Mouse (Mus musculus): ENCODE data around the gene Dcaf15. TPM values are rescaled to one million over a fixed set of nuclear protein-coding genes. Genes with fewer than 3 reads are reported as not detected.

The Dcaf15 gene
- polyA plus RNA-seq, 1 experiment from 2014 or later, result 13.0 TPM

- Histone ChIP-seq H3K27me3 (no peaks in the 10 kb centered on the region), H3K27ac (no peak overlapping the region), H3K36me3 (peaks cover 8% of the 10 kb centered on the region; the same call in 1 of the 2 replicates), H3K4me2 (replicated peaks) (no peak overlapping the region), H3K4me1 (peaks cover 10% of the 10 kb centered on the region; the same call in 1 of the 2 replicates), H3K9ac (no peak overlapping the region), H3K4me3 (no peak overlapping the region), H3K9me3 (no peaks in the 10 kb centered on the region)
- 68% methylated on average over 17 of the region's 17 CpGs for WGBS
- ATAC-seq (ENCODE audit: insufficient number of reproducible peaks, insufficient read depth, low FRiP score, low TSS enrichment), result 0 out of 2 replicates have a peak, but pooled peaks have one; percentile 37
Measured at GRCm38 (mm10) chr8:84127202-84127901, 22.8 kb upstream of the Dcaf15 start.

DNA sequence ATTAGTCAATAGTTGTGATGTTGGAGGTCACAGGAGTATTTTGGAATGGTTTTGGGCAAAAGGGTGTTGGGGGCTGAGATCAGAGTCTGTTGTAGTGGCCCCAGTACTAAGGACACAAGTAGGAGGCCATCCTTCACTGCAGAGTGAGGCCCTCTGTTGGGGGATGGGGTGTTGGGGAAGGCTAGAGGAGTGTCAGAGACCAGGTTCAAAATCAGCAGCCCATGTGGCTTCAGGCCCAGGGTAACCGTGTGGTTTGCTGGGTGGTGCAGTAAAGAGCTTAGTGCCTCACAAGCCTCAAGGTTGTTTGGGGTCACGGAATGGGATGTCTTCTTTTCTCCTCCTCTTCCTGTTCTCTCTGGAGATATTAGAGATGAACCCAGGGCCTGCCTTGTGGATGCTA, 22.2 kb upstream of the Dcaf15 start:
- H3K27me3 ChIP-seq, result no peaks in the 10 kb centered on the region
- H3K4me2 ChIP-seq (replicated peaks), result no peak overlapping the region
- no peak overlapping the region for H3K27ac ChIP-seq
- peaks cover 10% of the 10 kb centered on the region; the same call in 1 of the 2 replicates for H3K4me1 ChIP-seq
- no peaks in the 10 kb centered on the region for H3K9me3 ChIP-seq
- ATAC-seq (ENCODE audit: insufficient number of reproducible peaks, insufficient read depth, low FRiP score, low TSS enrichment), result no peak
- H3K9ac ChIP-seq, result no peak overlapping the region
- H3K4me3 ChIP-seq, result no peak overlapping the region
- peaks cover 2% of the 10 kb centered on the region; the same call in 1 of the 2 replicates for H3K36me3 ChIP-seq
- WGBS, result 82% methylated on average over 2 of the region's 2 CpGs

- H3K4me3 ChIP-seq, result no peak within 1 kb of the TSS
- no peak within 1 kb of the TSS for H3K4me2 ChIP-seq (replicated peaks)
- 59% methylated on average over 9 of the region's 9 CpGs for WGBS
- no peak within 1 kb of the TSS for H3K27ac ChIP-seq
- peaks cover 7% of the 10 kb centered on the region; the same call in 1 of the 2 replicates for H3K4me1 ChIP-seq
- no peaks in the 10 kb centered on the region for H3K9me3 ChIP-seq
- ATAC-seq (ENCODE audit: insufficient number of reproducible peaks, insufficient read depth, low FRiP score, low TSS enrichment), result no peak
- no peaks in the 10 kb centered on the region for H3K27me3 ChIP-seq
- no peak within 1 kb of the TSS for H3K9ac ChIP-seq
- no peaks in the 10 kb centered on the region for H3K36me3 ChIP-seq
Measured at GRCm38 (mm10) chr8:84125656-84126055, 21.1 kb upstream of the Dcaf15 start, which contains the start of gene Podnl1. Podnl1 (plus strand) TSS chr8:84125989.

- 81% methylated on average over 3 of the region's 3 CpGs for WGBS
- H3K4me3 ChIP-seq, result no peak overlapping the region
- no peaks in the 10 kb centered on the region for H3K9me3 ChIP-seq
- no peaks in the 10 kb centered on the region for H3K27me3 ChIP-seq
- no peak overlapping the region for H3K4me2 ChIP-seq (replicated peaks)
- no peak overlapping the region for H3K9ac ChIP-seq
- ATAC-seq (ENCODE audit: insufficient number of reproducible peaks, insufficient read depth, low FRiP score, low TSS enrichment), result no peak
- no peaks in the 10 kb centered on the region for H3K4me1 ChIP-seq
- no peaks in the 10 kb centered on the region for H3K36me3 ChIP-seq
- H3K27ac ChIP-seq, result no peak overlapping the region
Measured at GRCm38 (mm10) chr8:84122151-84122550, 17.6 kb upstream of the Dcaf15 start.

DNA sequence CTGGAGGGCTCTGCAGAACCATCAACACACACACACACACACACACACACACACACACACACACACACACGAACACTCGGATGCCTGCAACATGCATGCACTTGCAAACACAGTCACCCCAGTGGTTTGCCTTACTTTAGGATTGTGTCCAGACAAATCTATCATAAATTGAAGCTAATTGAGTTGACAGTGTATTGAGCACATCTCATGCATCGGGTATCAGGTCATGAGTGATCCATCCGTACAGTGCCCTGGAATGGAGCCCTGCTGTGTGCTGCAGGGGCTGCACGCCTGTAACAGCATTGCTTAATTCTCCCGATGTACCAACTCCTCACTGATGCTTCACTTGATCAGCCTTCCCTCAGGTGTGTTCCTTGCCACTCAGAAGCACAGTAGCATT, 11.1 kb upstream of the Dcaf15 start:
- Histone ChIP-seq H3K27ac (no peak overlapping the region), H3K4me1 (no peaks in the 10 kb centered on the region), H3K9me3 (no peaks in the 10 kb centered on the region), H3K4me2 (replicated peaks) (no peak overlapping the region), H3K4me3 (no peak overlapping the region), H3K36me3 (no peaks in the 10 kb centered on the region), H3K27me3 (no peaks in the 10 kb centered on the region), H3K9ac (no peak overlapping the region)
- 82% methylated on average over 6 of the region's 6 CpGs for WGBS
- ATAC-seq (ENCODE audit: insufficient number of reproducible peaks, insufficient read depth, low FRiP score, low TSS enrichment), result no peak

DNA sequence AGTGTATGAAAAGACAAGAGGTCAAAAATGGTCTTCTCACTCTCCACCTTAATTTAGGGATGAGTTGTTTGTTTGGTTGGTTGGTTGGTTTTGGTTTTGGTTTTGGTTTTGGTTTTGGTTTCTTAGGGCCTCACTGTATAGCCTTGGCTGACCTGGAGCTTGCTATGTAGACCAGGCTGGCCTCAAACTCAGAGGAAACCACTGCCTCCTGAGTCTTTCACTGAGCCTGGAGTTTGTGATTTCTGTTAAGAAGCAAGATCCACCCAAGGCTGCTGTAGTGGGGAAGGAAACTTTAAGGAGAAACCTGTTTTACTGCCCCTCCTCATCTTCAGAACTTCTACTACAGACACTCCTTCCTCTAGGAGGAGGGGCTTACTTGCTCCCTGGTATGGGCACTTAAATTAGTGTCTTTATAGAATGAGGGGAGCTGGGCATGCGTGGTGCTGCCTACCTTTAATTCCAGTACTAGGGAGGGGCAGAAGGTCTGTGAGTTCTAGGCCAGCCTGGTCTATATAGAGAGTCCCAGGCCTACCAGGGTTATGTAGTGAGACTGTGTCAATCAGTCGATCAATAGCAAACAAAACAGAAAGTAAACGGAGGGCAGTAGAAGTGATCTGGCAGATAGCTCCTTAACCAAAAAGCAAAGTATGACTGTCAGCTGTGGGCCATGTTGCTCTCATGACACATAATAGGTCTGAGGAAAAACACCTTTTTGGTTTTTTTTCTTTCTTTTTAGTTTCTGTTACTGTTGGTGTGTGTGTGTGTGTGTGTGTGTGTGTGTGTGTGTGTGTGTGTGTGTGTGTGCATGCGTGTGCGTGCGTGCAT, 1.9 kb upstream of the Dcaf15 start:
- ATAC-seq (ENCODE audit: insufficient number of reproducible peaks, insufficient read depth, low FRiP score, low TSS enrichment), result no peak
- 89% methylated on average over 5 of the region's 6 CpGs for WGBS
- Histone ChIP-seq H3K9ac (no peak overlapping the region), H3K4me3 (no peak overlapping the region), H3K36me3 (peaks cover 13% of the 10 kb centered on the region), H3K27me3 (no peaks in the 10 kb centered on the region), H3K4me2 (replicated peaks) (no peak overlapping the region), H3K9me3 (no peaks in the 10 kb centered on the region), H3K27ac (no peak overlapping the region), H3K4me1 (peaks cover 15% of the 10 kb centered on the region)

DNA sequence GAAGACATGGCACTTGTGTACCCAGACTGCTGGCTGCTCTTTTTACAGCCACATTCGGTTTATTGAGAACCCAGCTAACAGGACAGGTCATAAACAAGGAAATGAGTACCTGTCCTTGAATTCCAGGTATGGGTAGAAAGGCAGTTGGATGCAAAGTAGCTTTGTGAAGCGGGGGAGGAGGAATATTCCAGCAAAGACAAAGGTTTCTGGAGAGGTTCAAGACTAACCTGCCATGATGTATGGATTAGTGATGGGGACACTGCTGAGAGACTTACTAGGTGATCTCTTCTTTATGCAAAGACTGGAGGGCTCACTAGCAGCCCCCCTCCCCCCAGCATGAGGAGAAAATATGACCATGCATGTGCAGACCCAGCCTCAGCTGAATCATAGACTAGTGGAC, 1.1 kb upstream of the Dcaf15 start:
- 82% methylated on average over 2 of the region's 2 CpGs for WGBS
- H3K4me2 ChIP-seq (replicated peaks), result no peak overlapping the region

GRCm38 (mm10) chr8:84104221-84104620, 347 bp downstream of the Dcaf15 start:
- H3K36me3 ChIP-seq, result peaks cover 24% of the 10 kb centered on the region
- peak overlapping the region; percentile 64 for H3K4me3 ChIP-seq
- peak; percentile 73 for ATAC-seq (ENCODE audit: insufficient number of reproducible peaks, insufficient read depth, low FRiP score, low TSS enrichment)
- peak overlapping the region; percentile 89 for H3K27ac ChIP-seq
- peaks cover 15% of the 10 kb centered on the region for H3K4me1 ChIP-seq
- 2% methylated on average over 20 of the region's 29 CpGs for WGBS
- peak overlapping the region; percentile 83 for H3K9ac ChIP-seq
- H3K27me3 ChIP-seq, result no peaks in the 10 kb centered on the region
- peak overlapping the region; percentile 62 for H3K4me2 ChIP-seq (replicated peaks)
- no peaks in the 10 kb centered on the region for H3K9me3 ChIP-seq

More for the DNA sequence above, 1.1 kb upstream of the Dcaf15 start:
- H3K4me3 ChIP-seq, result no peak overlapping the region
- no peak overlapping the region for H3K27ac ChIP-seq
- H3K4me1 ChIP-seq, result peaks cover 15% of the 10 kb centered on the region
- H3K27me3 ChIP-seq, result no peaks in the 10 kb centered on the region
- no peak overlapping the region for H3K9ac ChIP-seq
- no peaks in the 10 kb centered on the region for H3K9me3 ChIP-seq
- peaks cover 21% of the 10 kb centered on the region for H3K36me3 ChIP-seq
- no peak for ATAC-seq (ENCODE audit: insufficient number of reproducible peaks, insufficient read depth, low FRiP score, low TSS enrichment)

DNA sequence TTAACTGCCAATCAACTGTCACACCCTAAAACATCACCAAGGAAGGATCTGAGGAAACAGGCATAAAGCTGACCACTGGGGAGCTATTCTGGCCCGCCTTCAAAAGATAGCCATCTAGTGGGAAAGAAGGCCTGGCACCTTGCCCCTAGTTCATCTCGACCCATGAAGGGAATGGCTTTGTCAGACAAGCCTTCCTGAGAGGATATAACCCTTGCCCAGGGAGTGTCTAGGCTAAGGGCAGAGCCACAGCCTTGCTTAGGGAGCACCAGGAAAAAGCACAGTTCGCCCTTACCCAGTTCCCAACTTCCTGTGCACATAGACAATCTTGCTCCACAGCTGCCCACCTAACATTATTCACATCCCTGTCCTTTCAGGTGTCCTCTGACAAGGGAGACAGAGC, 967 bp downstream of the Dcaf15 start:
- Histone ChIP-seq H3K4me1 (peaks cover 15% of the 10 kb centered on the region), H3K4me2 (replicated peaks) (peak overlapping the region; percentile 62), H3K36me3 (peaks cover 28% of the 10 kb centered on the region), H3K4me3 (peak overlapping the region; percentile 64), H3K9ac (peak overlapping the region; percentile 83), H3K27ac (0 out of 2 replicates have a peak overlapping the region, but pooled peaks have one; percentile 89), H3K9me3 (no peaks in the 10 kb centered on the region), H3K27me3 (no peaks in the 10 kb centered on the region)
- WGBS, result 59% methylated on average over 3 of the region's 3 CpGs
- no peak for ATAC-seq (ENCODE audit: insufficient number of reproducible peaks, insufficient read depth, low FRiP score, low TSS enrichment)

GRCm38 (mm10) chr8:84101476-84102270, 2.9 kb downstream of the Dcaf15 start:
- Histone ChIP-seq H3K4me1 (peaks cover 15% of the 10 kb centered on the region), H3K9me3 (no peaks in the 10 kb centered on the region), H3K4me3 (no peak overlapping the region), H3K4me2 (replicated peaks) (no peak overlapping the region), H3K27me3 (no peaks in the 10 kb centered on the region), H3K9ac (no peak overlapping the region), H3K36me3 (peaks cover 47% of the 10 kb centered on the region), H3K27ac (no peak overlapping the region)
- ATAC-seq (ENCODE audit: insufficient number of reproducible peaks, insufficient read depth, low FRiP score, low TSS enrichment), result no peak
- 90% methylated on average over 25 of the region's 25 CpGs for WGBS

GRCm38 (mm10) chr8:84098376-84098775, 6.2 kb downstream of the Dcaf15 start:
- Histone ChIP-seq H3K9ac (no peak overlapping the region), H3K4me2 (replicated peaks) (no peak overlapping the region), H3K36me3 (peaks cover 79% of the 10 kb centered on the region), H3K4me3 (no peak overlapping the region), H3K27ac (no peak overlapping the region), H3K4me1 (peaks cover 10% of the 10 kb centered on the region), H3K9me3 (no peaks in the 10 kb centered on the region), H3K27me3 (no peaks in the 10 kb centered on the region)
- no peak for ATAC-seq (ENCODE audit: insufficient number of reproducible peaks, insufficient read depth, low FRiP score, low TSS enrichment)
- WGBS, result 94% methylated on average over 7 of the region's 7 CpGs

Data from embryonic facial prominence, embryonic 12.5 days (tissue).